Mouse (Mus musculus) bone marrow macrophage, adult 2 months (primary cell): Measurements from ENCODE around the gene Slc9b1.

Source experiments
- CTCF ChIP-seq: IDR thresholded peaks from 2 replicates; pipeline ENCODE4 v1.5.1; 2012; ENCODE audit warnings: low read depth, mild to moderate bottlenecking, low read length, moderate library complexity
- POLR2A ChIP-seq: IDR thresholded peaks from 2 replicates; pipeline ENCODE4 v1.6.1; 2012; ENCODE audit warnings: mild to moderate bottlenecking, low read depth, low read length, borderline replicate concordance

DNA sequence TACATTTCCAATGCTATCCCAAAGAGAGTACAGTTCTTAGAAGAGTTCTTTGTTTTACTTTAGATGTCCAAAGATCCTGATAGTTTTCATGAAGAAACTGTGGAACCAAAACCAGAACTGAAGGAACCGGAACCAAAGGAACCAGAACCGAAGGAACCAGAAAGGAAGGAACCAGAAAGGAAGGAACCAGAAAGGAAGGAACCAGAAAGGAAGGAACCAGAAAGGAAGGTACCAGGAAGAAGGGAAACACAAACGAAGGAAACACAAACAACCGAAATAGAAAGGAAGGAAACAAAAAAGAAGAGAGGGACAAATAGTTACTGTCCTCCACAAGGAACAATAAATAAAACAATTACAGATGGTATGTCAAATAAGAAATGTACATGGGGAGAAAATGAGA, 9.6 kb downstream of the Slc9b1 start:
- no peak for TF ChIP-seq CTCF
- no peak for TF ChIP-seq POLR2A
